Mouse (Mus musculus) c-Kit-negative CD71-positive TER-119-positive erythroid progenitor cells, embryonic 14.5 days (primary cell): ENCODE results near the gene Svopl.

Experiments used
- DNase-seq: peaks from one replicate; pipeline ENCODE4 v3.0.0-alpha.2; 2013; ENCODE audit warnings: low read depth, low spot score

The Svopl gene

DNA sequence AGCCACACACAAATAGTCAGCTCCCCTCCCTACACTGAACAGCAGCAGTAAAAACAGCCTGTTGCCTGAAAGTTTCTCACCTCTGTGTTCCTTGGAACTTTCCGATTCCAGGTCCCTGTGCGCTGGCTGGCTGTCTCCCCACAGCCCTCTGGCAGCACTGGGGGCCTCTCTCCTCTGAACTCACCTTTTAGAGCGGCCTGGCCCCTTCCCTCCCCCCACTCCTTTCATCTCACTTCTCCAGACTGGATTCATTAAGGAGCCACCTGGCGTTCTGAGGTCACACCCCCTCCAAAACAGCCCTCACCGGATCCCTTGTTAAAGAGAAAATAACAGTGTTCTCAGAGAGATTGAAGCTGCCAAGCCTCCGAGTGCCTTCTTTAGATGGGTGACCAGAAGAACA is at the start of gene Svopl:
TSS of gene Svopl (minus strand) at position 159 of the 400 bp plus-strand sequence.
- DNase-seq, result no peak

DNA sequence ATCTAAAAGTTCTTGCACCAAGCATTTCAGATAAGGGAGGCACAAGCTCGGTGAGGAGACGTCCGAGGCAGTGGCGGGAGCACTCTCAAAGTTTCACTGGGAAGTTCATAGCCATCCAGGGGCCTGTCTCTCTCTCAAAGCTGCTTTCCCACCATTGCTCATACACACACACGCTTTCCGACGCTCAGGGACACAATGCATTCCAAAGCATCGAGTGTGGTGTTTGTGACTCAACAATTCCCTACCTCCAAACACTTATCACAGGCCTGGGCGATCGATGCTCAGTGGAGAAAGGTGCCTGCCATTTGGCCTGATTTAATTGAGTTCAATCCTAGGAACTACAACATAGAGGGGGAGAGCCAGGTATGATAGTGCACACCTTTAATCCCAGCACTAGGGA is 47.9 kb upstream of the Svopl start:
- DNase-seq, result no peak

DNA sequence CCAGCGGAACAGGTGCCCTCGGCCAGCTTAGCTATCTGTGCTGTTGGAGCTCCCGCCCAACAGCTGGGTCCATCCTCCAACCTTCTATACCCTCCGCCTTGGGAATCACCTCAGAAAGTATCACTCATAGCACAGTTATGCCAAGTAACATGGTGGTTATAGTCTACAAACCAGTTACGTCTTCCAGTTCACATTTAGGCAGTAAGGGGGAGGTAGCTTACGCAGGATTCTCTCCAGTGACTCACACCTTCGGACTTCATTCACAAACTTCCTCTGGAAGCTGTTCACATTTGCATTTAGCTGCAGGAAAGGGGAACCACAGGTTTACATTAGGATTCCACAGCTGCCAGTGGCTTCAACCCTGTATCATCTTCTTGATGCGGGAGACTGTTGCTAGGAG is 45.7 kb upstream of the Svopl start:
- no peak for DNase-seq

DNA sequence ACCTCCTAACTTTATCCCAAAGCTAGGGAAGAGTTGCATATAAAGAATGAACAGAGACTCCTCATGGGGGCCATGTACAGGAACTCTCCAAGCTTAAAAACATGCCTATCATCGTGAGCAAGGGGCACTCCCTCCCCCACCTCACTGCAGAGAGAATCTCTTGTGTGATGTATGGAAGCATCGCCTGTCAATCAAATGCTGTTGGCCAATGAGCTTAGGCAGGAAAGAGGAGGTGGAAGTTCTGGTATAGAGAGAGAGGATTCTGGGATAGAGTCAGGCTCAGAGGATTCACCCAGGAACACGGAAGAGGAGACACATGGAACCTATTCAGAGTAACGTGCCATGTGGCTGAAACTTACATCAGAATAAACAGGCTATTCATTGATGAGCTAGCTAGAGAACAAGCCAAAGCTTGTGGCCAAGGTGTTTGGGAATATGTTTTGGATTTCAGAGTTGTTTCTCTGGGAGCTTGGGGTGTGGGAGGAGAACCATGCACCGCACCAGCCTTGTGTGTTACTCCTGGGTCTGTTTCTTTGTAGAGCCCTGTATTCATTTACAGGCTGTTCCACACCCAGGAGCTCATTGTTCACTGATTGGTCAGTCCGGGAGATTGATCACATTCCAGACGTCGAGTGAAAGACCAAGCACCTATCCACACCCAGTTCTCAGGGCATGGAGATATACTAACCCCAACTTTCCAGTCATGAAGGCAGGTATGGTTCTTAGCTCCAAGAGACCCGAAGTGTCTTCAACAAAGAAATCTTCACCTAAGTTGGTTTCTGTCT is 40.6 kb upstream of the Svopl start:
- DNase-seq, result no peak

DNA sequence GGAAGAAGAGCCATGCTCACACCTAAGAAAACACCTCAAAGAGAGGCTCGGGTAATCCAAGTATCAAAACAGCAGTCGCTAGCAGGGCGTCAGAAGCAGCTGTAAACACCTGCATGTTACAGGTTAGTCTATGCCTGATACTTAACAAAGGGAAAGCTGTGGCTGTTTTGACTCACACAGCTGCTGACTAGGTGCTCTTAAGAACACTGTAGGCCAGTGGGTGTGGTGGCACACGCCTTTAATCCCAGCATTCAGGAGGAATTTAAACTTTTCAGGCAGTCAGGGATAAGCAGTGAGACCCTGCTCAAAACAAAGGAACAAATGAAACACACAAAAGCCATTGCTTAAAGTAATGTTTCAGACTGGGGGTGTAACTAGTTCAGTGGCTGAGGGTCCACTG is 36.4 kb upstream of the Svopl start:
- DNase-seq, result no peak

DNA sequence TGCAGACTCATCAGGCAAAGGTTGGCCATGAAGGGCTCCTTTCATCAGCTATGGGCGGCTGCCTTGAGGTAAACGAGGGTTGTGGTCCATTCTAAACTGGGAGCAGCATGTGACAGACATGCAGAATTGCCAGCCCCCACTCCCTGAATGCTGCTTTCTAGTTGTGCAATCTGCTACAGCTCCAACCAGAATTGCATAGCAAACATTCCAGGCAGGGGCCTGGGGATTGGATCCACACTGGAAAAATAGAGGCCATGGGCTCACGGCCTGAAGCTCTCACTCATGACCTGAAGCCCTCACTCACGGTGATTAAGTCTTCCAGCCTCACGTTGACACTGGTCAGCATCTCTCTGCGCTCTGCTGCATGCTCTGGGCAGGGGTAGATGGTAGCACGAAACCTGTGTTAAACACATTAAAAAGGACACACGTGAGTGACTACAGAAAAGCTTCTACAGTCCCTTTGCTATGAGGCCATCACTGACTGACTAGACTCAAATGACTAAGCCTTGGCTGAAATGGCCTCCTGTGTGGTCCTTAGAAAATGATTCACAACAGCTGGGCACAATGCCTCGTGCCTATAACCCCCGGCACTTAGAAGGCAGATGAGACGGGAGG is 35.0 kb upstream of the Svopl start:
- no peak for DNase-seq

DNA sequence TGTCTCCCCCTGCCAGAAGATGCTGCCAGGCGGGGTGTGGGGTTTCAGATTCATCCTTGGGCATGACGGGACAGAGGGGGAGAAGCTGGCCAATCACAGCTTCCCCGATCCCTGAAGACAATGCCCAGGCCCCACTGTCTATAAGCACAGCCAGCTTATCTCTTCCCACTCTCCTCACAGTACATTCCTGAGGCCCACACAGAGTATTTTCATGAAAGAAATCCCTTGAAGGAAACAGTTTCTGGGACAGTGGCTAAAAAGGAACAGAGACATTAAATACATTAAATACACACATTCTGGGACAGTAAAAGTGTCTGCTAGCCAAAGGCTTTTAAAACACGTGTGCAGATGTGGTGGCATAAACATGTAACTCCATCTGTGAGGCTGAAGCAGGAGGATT is 33.6 kb upstream of the Svopl start:
- no peak for DNase-seq

DNA sequence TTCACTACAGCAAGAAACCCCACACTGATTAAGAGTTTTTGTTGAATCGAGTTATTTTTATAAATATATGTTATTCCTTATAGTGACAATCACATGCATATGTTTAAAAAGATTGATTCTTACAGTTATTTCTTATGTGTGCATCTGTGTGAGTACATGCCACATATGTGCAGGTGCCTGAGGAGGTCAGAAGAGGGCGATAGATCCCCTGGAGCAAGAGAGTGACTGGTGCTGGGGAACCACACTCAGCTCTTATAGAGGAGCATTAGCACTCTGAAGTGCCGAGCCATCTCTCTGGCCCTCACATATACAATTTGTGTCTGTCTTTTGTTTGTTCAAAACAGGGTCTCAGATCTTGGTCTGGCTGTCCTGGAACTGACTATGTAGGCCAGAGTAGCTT is 26.8 kb upstream of the Svopl start:
- DNase-seq, result no peak

DNA sequence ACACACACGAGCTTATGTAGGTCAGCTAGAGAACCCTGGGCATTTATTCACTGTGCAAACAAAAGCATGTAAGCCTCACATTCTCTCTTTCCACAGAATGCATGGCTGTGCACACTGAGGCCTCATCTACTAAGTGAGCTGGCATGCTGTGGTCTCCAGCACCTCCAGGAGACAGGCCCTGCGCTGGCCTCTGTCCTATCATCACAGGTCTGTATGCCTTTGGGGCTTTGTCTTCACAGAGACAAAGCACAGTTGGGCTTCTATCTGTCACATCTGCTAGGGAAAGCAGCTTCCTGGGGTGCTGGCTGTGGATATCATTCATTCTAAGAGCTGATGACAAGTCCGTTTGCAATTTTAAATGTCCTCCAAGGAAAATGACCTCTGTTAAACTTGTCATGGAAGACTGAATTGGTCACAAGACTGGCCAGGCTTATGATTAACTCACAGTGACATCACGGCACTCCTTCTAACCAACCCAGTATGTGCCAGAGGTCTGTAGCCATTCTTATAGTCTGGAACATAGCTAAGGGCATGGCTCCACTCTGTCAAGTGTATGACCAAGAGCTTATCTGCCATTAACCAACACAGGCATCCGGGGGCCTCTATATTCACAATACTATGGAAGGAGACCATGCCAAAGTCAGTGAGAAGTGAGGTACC is 25.5 kb upstream of the Svopl start:
- no peak for DNase-seq

DNA sequence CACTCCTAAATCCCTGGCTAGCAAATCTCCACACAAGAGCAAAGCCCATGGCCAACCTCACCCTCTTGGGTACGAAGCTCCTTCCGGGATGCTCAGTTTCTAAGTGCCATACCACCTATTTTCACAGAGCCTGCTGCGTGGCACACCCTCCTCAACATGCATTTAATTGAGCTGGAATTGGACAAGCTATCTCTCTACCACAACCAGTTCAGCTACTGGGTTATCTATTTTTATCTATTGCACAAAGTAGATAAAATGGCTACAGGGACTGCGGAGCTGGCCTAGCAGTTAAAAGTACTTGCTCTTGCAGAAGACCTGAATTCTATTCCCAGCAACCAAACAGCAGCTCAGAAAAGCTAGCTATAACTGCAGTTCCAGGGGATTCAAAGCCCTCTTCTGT is 24.5 kb upstream of the Svopl start:
- DNase-seq, result no peak

DNA sequence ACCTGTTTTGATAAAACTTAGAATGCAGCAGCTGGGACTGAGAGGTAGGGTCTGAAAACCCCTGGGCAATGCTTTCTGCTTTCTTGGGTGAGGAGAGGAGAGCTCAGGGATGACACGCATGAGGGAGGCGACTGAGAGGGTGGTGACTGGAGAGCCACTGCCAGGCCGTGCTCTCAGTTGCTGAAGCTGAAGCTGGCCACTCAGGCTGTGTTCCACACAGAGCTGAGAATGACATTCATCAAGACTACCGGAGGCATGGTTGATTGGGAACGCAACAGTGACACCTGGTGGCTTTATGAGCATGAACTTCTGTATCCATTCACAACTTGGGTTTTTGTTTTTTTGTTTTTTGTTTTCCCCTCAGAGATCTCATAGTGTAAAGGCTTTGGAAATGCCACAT is 19.4 kb upstream of the Svopl start:
- no peak for DNase-seq

DNA sequence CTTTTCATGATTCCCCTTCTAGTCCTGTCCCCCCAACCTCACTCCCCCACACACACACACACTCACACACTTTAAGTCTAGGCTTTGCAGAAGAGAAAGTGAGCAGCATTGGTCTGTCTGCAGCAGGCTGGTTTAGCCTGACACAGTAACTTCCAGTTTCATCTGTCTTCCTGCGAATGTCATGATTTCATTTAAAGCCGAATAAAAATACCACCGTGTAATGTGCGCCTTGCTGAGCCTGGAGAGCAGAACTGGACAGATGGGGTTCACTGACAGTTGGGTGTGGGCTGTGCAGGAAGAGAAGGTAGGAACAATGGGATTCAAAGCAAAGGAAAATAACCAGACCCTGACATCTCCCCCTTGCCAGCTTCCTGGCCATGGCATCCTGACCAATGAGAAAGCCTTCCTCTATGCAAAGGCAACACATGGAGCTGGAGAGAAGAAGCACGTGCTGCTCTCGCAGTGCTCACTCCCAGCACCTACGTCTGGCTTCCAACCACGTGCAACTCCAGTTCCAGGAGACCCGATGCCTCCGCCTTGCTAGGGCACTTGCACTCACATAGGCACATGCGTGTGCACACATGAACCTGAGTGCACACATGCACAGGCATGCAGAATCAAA is 18.8 kb upstream of the Svopl start:
- no peak for DNase-seq

DNA sequence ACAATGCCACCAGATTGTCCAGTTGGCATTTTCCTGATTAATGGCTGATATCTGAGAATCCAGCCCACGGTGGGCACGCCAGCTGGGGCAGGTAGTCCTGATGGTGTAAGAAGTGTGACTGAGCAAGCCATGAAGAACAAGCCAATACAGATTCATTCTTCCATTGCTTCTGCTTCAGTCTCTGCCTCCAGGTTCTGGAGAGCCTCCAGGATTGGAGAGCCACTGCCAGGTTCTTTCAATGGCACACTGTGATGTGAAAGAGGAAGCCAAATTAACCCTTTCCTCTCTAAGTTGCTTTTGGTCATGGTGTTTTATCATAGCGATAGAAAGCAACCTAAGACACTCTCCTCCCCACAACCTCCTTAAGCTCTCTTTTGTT is 18.3 kb upstream of the Svopl start:
- no peak for DNase-seq

DNA sequence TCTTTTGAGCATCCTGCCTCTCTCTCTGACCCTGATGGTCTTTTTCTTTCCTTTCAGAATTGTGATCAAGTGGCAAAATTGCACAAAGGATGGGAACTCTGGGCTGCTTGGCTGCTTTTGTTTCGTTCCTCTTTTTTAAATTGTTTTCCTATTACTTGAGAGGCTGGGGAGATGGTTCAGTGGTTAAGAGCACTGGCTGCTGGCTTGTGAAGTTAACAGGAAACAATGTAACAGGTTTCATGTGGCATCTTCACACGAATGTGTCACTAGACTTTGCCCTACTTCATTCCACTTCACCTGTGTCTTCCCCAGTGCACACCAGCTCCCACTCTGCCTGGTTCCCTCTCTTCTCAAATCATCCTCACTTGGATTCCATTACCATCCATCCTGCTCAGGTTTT is 17.8 kb upstream of the Svopl start:
- no peak for DNase-seq

DNA sequence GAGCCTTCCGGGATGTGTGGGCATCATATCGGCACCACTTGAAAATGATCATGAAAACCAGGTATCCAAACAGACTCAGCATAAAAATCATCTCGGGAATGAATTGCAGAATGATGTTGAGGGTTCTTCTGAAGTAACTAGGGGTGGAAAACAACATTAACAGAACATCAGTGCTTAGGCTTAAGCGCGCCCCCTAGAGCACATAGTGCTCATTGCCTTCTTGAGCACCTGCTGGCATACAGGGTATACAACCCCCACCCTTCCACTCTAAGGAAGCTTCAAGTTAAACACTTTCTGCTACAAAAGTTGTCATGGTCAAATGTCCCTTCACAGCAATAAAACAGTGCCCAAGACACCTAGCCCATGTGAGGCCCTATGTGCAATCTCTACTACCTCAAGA is 12.0 kb upstream of the Svopl start:
- no peak for DNase-seq

DNA sequence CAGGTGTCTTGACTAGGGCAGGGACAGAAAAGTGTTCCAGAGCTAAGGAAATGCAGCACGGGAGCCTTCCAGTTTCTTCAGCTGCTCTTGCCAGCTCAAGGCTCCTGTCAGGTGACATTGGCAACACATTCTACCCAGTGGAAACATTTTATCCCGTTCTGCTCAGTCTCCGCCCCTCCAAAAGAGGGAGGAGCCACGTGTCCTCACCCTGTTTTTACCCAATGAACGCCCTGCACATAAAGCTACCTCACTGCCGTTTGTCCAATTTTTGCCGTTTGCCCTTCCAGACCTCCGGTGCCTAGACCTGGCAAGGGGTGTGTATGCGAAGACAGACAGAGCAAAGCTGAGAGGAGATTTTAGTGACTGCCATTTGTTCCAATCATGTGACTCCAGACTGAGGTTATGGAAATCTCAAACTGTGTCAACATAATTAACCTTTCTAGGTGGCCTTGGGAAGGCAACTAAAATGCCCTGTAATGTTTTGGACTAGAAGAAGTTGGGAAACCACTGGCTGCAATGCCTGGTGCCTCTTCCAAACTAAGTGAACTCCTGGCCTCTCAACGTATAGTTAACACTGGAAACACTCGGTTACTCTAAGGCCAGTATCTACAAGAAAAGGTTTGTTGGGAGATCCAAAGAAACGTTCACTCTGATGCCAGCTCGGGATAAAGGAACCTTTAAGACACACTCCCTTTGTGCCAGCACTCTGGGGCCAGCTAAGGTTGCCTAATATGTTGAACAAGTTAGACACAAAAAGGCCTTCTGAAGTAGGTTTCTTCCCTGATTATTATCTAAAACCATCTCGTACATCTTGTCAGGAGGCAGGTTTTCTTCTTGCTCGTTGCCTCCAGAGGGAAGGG is 8.9 kb upstream of the Svopl start:
- no peak for DNase-seq

DNA sequence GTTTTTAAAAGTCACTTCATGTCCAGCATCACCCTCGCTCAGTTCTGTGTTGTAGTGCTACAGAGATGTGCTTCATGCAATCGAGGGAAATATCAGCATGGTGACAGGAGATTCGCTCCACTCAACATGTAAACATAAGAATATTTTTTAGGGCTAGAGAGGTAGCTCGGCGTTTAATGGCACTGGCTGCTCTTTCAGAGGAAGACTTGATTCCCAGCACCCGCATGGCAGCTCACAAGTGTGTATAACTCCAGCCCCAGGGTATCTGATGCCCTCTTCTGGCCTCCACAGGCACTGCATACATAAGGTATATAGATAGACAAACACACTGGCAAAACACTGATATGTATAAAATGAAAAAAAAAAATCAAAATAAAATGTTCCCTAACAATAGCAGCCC is 2.8 kb upstream of the Svopl start:
- DNase-seq, result no peak

DNA sequence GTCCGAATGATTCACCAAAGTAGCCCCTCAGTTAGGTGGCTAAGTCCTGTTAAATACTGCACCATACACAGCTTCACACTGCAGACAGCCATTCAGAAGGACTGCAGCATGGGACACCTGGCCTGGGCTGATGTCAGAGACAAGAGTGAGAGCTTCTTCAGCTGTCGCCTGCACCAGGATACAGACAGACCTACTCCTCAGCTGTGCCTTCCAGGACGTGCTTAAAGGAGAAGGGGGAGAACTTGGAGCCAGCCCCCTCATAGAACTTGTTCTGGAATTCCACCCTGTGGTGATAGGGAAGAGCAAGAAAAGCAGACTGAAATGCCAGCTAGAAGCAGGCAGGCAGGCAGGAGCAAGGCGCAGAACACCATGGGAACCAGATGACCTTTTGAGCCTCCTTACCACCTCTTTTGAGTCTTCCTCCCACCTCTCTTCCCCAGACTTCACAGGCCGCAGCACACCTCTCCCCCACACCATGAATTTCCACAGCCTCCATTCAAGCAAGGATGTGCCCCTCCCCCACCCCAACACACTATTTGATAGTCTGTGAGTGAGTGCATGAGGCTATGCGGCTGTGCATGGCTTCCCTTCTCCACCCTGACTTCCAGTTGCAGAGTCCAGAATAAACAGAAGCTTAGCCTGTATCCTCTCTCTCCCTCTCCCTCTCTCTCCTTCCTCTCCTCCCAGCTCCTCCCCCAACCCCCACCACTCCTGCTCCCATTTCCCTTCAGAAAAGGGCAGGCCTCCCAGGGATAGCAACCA is 2.2 kb upstream of the Svopl start:
- DNase-seq, result no peak

DNA sequence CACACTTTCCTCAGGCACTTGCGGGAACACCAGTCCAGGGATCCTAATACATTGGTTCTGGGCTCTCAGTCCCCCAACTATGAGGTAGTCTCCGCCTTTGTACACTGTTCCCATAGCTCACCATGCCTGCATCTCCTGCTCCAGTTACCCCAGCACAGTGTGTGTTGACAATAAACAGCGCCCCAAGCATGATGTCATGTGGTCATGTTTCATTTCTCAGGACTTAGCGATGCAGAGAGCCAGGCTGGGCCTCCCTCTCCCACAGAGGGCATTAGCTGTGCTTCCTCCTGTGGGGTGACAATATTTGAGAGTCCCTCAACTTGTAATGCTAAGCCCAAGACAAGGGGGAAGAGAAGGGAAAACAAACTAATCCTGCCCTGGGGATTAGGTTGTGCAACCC is 1.2 kb upstream of the Svopl start:
- DNase-seq, result no peak

DNA sequence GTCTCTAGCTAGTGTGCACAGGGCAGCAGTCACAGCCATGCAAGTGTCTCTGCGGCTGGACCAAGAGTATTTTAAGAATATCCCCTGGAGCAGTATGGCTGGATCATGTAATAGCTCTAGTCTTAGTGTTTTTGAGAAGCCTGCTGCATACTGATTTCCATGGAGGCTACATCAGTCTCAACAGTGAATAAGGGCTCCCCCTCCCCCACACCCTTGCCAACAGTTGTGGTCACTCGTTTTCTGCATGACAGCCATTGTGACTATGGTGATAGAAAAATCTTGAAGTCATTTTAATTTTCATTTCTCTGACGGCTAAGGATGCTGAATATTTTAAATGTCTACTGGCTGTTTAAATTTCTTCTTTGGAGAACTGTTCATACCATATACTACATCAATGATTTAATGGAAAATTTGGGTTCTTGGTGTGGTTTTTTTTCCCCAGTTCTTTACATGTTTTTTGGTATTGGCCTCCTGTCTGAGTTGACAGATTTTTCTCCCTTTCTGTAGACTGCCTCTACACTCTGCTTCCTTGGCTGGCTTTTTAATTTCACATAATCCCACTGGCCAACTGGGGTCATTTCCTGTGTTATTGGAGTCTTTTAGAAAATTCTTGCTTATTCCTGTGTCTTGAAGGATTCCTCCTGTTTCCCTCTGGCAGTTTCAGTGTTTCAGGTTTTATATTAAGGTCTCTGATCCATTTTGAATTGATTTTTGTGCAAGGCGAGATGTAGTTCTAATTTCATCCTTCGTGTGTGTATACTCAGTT is 13.8 kb downstream of the Svopl start:
- DNase-seq, result no peak
